Mouse (Mus musculus) heart, postnatal 0 days (tissue): ENCODE results near the gene Itih4. TPM values are rescaled to one million over a fixed set of nuclear protein-coding genes. Genes with fewer than 3 reads are reported as not detected.

Source experiments
- ATAC-seq: fragments of 200-750 bp; cut with Nextera tagmentation; 2 replicates; pipeline ENCODE4 v1.8.0; 2017; ENCODE audit warnings: low read depth, moderate number of reproducible peaks, moderate library complexity; ENCODE audit not compliant: insufficient read depth
- DNase-seq: peaks from one replicate; pipeline ENCODE4 v3.0.0-alpha.2; 2016; ENCODE audit warnings: low spot score
- H3K27ac ChIP-seq: fragments of 300-500 bp; sonication (generic); 2 replicates; pipeline ENCODE4 v1.5.1; 2014; ENCODE audit warnings: low read depth, mild to moderate bottlenecking
- H3K27me3 ChIP-seq: fragments of 300-500 bp; sonication (generic); 2 replicates; pipeline ENCODE4 v1.6.1; 2014; ENCODE audit warnings: low read length, mixed read lengths; ENCODE audit not compliant: control insufficient read depth, insufficient read depth
- H3K36me3 ChIP-seq: fragments of 300-500 bp; sonication (generic); replicated peaks from 2 replicates; pipeline ENCODE4 v1.6.1; 2014; ENCODE audit warnings: low read length, mixed read lengths; ENCODE audit not compliant: control insufficient read depth, insufficient read depth
- H3K4me1 ChIP-seq: fragments of 300-500 bp; sonication (generic); 2 replicates; pipeline ENCODE4 v1.6.1; 2014; ENCODE audit warnings: antibody characterized with exemption; ENCODE audit not compliant: control insufficient read depth, insufficient read depth
- H3K4me2 ChIP-seq: fragments of 300-500 bp; sonication (generic); 2 replicates; pipeline ENCODE4 v1.6.1; 2014; ENCODE audit warnings: low read depth, mild to moderate bottlenecking, low read length, moderate library complexity
- H3K4me3 ChIP-seq: fragments of 300-500 bp; sonication (generic); 2 replicates; pipeline ENCODE4 v1.5.1; 2014; ENCODE audit warnings: low read depth, low read length
- H3K9ac ChIP-seq: fragments of 300-500 bp; sonication (generic); replicated peaks from 2 replicates; pipeline ENCODE4 v1.6.1; 2014; ENCODE audit warnings: low read depth, low read length, mixed read lengths
- H3K9me3 ChIP-seq: fragments of 300-500 bp; sonication (generic); replicated peaks from 2 replicates; pipeline ENCODE4 v1.6.1; 2016; ENCODE audit warnings: low read length; ENCODE audit not compliant: control insufficient read depth
- CTCF ChIP-seq: IDR thresholded peaks from 2 replicates; pipeline ENCODE4 v1.5.1; 2016; ENCODE audit warnings: antibody characterized with exemption, control low read depth, low read depth
- EP300 ChIP-seq: IDR thresholded peaks from 2 replicates; pipeline ENCODE4 v1.6.1; 2016; ENCODE audit warnings: antibody characterized with exemption, low read depth
- WGBS: fragments of 180-500 bp; shearing (Covaris S2); extraction: QIAGEN DNeasy Blood & Tissue Kit; methylation state at CpG from one replicate; pipeline ENCODE4 v1.1.7; 2014; 5-methylcytosine and 5-hydroxymethylcytosine counted together
- polyA plus RNA-seq: library from polyadenylated mRNA; unstranded; fragments of >200 nt; fragmentation: Nextera tagmentation; extraction: Ambion mirVana; gene quantifications from 2 replicates; pipeline ENCODE4 v1.2.1, GENCODE M21; 2015
- total RNA-seq: library from RNA; depleted of rRNA; stranded (reverse); fragments of >200 nt; gene quantifications from 2 replicates; pipeline ENCODE4 v1.2.3, GENCODE M21; 2014; ENCODE audit warnings: low replicate concordance

The Itih4 gene
- total and polyA plus RNA-seq, 2 experiments from 2014 or later = 0.61 to 2.2 TPM

DNA sequence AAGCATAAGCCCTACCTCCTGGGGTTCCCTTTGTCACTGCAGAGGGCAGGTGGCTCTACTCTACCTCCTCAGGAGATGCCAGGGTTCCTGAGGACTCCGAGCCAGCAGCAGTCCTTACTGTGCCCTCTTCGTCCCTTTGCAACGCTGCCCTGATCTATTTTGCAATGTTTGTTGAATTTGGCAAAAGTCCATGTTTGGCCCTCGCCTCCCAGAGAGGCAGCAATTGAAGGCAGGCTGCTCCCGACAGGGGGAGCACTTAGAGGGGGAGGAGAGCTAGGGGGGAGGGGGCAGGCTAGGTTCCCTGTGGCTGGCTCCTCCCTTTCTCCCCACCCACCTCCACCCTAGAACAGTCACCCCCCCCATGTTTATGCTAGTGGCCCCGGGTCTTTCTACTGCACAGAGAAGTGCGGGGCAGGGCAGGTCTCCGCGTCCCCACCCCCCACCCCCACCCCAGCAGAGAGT lies 2.0 kb downstream of the Itih4 start:
- no peaks in the 10 kb centered on the region for H3K9me3 ChIP-seq
- H3K27ac ChIP-seq = no peak overlapping the region
- TF ChIP-seq CTCF (peak; percentile 41), EP300 (no peak)
- ATAC-seq (peak; percentile 55), DNase-seq (peak; percentile 51)
- 9% methylated on average over 7 of the region's 9 CpGs for WGBS
- no peak overlapping the region for H3K4me3 ChIP-seq
- no peak overlapping the region for H3K9ac ChIP-seq
- peaks cover 4% of the 10 kb centered on the region; the same call in 1 of the 2 replicates for H3K4me1 ChIP-seq
- no peaks in the 10 kb centered on the region for H3K27me3 ChIP-seq
- H3K4me2 ChIP-seq = peak overlapping the region; percentile 24; the same call in 1 of the 2 replicates
- H3K36me3 ChIP-seq = no peaks in the 10 kb centered on the region

DNA sequence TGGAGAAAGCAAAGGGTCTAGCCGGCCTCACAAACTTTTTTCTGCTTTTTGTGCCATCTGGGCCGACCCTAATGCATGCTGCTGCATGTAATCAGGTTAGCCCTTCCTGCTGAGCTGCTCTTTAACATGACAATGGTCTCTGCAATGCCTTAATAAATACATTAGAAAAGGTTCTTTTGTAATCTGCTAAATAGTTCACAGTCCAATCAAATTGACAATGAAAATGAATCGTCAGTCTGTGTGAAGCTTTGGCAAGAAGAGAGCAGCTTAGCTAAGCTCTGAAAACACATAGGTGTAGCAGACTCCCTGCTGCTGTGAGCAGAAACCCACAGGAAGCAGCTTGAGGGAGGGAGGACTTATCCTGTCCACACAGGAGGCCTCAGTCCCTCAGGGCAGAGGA lies 13.7 kb downstream of the Itih4 start:
- Histone ChIP-seq H3K9ac (no peak overlapping the region), H3K36me3 (no peaks in the 10 kb centered on the region), H3K4me2 (no peak overlapping the region), H3K4me1 (no peaks in the 10 kb centered on the region), H3K4me3 (no peak overlapping the region), H3K9me3 (no peaks in the 10 kb centered on the region; the same call in 1 of the 2 replicates), H3K27me3 (no peaks in the 10 kb centered on the region), H3K27ac (no peak overlapping the region)
- DNase-seq (no peak), ATAC-seq (no peak)
- TF ChIP-seq EP300 = no peak
- 63% methylated on average over 3 of the region's 3 CpGs for WGBS

DNA sequence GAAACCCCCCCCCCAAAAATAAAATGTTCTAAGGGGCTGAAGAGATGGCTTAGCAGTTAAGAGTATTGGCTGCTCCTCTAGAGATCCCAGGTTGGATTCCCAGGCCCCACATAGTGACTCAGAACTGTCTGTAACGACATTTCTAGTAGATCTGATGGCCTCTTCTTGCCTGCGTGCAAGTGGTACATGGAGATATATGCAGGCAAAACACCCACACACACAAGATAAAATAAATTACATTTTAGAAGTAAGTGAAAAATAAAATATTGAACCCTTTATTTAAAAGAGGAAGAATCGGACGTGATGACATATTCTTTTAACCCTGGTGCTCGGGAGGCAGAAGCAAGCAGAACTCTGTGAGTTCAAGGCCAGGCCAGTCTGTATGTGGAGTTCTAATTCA lies 16.4 kb downstream of the Itih4 start:
- H3K27me3 ChIP-seq = no peaks in the 10 kb centered on the region
- WGBS = 68% methylated on average over 5 of the region's 5 CpGs
- no peak overlapping the region for H3K27ac ChIP-seq
- H3K4me1 ChIP-seq = no peaks in the 10 kb centered on the region
- no peak for DNase-seq
- no peak for TF ChIP-seq EP300
- no peak for TF ChIP-seq CTCF
- no peak for ATAC-seq
- no peaks in the 10 kb centered on the region; the same call in 1 of the 2 replicates for H3K9me3 ChIP-seq
- no peak overlapping the region for H3K9ac ChIP-seq
- no peaks in the 10 kb centered on the region for H3K36me3 ChIP-seq
- no peak overlapping the region for H3K4me2 ChIP-seq
- no peak overlapping the region for H3K4me3 ChIP-seq

DNA sequence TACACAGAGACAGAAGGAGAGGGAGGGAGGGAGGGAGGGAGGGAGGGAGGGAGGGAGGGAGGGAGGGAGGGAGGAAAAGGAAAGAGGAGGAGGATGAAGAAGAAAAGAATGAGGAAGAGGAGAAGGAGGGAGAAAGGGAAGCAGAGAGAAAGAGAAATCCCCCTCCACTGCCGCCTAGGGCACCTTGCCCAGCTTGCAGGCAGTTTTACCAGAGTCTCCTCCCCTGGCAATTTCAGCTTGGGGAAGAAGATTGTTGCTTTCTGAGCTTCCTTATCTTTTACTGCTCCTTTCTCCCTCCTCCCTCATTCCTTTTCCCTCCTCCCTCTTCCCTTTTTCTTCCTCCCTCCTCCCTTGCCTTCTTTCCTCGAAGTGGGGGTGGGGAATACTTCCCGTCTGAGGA lies 16.8 kb downstream of the Itih4 start:
- Histone ChIP-seq H3K27me3 (no peaks in the 10 kb centered on the region), H3K9ac (no peak overlapping the region), H3K27ac (no peak overlapping the region), H3K4me2 (no peak overlapping the region), H3K36me3 (no peaks in the 10 kb centered on the region), H3K4me1 (no peaks in the 10 kb centered on the region), H3K4me3 (no peak overlapping the region), H3K9me3 (no peaks in the 10 kb centered on the region; the same call in 1 of the 2 replicates)
- ATAC-seq = no peak
- TF ChIP-seq CTCF = no peak
- TF ChIP-seq EP300 = no peak
- 47% methylated on average over 3 of the region's 3 CpGs for WGBS
- no peak for DNase-seq

DNA sequence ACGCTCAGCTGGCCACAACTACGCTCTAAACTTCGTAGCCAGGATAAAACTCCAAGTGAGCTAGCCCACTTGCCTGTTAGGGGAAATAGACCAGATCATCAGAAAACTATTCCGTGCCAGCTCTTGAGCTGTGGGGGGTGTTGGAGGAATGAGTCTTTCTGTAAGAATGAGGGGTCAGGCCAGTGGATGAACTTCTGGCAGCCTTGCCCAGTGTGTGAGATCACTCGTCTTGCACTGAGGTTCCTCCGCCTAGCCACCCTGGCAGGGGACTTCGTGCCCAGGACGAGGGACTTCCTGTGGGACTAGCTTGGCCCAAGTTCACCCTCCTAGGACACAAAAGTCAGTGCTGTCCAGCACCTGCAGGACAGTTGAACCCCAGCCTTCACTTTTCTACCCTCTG lies 18.0 kb downstream of the Itih4 start:
- Histone ChIP-seq H3K36me3 (no peaks in the 10 kb centered on the region), H3K27me3 (no peaks in the 10 kb centered on the region), H3K9me3 (no peaks in the 10 kb centered on the region; the same call in 1 of the 2 replicates), H3K4me3 (no peak overlapping the region), H3K4me1 (no peaks in the 10 kb centered on the region), H3K4me2 (no peak overlapping the region), H3K9ac (no peak overlapping the region), H3K27ac (no peak overlapping the region)
- TF ChIP-seq CTCF (no peak), EP300 (no peak)
- ATAC-seq = no peak
- DNase-seq = no peak
- WGBS = 75% methylated on average over 8 of the region's 8 CpGs

DNA sequence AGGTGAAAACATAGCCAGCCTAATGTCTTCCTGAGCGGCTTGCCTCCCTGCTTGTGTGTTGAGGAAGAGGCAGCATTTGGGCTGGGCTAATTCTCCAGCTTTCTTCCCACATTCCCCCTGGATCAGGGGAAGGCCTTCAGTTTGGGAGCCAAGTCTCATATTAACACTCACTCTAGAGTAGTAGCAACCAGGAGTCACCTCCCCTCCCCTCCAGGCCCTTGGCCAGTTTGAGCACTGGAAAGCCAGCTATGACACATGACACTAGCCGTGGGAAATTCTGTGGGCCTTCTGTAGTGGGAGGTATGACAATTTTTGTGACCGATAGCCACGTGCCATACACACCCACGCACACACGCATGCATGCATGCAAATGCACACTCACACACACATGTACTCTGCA lies 19.7 kb downstream of the Itih4 start:
- DNase-seq (no peak), ATAC-seq (no peak)
- H3K4me3 ChIP-seq = no peak overlapping the region
- no peaks in the 10 kb centered on the region for H3K36me3 ChIP-seq
- TF ChIP-seq CTCF (no peak), EP300 (no peak)
- H3K4me2 ChIP-seq = no peak overlapping the region
- no peaks in the 10 kb centered on the region for H3K4me1 ChIP-seq
- no peaks in the 10 kb centered on the region for H3K27me3 ChIP-seq
- no peaks in the 10 kb centered on the region for H3K9me3 ChIP-seq
- H3K9ac ChIP-seq = no peak overlapping the region
- WGBS = 80% methylated on average over 6 of the region's 6 CpGs
- no peak overlapping the region for H3K27ac ChIP-seq
